Mouse (Mus musculus): ENCODE measurements around the gene Magee2. TPM values are rescaled to one million over a fixed set of nuclear protein-coding genes. Genes with fewer than 3 reads are reported as not detected.
"Not testable (repeated sequence)": the region's sequence is repeated elsewhere in the genome, so short reads cannot be mapped to it uniquely, and the experiment has no call there.

The Magee2 gene
- 10 to 100 TPM; 11.4 to 11.8 (median 11.6) TPM for total RNA-seq (2022)

DNA sequence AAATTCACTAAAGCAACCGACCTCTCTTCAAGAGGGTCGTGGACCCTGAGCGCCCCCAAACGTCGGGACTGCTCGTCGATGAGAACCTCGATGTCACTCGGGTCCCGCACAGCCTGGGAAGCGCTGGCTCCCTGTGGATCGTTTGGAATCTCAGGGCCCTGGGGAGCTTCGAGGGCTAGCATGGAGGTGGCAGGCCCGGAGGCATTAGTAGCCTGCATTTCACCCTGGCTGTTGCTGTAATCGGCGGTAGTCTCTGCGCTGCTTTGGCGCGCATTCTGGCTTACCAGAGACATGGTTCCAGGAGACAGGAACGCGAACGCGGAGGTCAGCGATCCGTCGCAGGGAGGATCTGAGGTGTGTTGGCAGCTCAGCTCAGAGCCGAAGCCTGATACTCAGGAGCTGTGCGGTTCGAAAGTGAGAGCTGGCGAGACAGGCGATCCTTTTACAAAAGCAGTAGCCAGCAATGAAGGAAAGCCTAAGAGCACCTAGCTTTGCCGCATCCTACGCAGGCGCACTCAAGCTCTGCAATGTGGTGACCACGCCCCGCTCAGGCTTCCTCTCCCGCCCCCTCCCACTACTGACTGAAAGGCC is at the start of gene Magee2:
Gene Magee2 (minus strand): TSS at position 517 of the 591 bp plus-strand sequence.
- DNase-seq (ENCODE audit: low spot score in 2 of 2), result peak in 1 of 2 experiments; percentile 25

DNA sequence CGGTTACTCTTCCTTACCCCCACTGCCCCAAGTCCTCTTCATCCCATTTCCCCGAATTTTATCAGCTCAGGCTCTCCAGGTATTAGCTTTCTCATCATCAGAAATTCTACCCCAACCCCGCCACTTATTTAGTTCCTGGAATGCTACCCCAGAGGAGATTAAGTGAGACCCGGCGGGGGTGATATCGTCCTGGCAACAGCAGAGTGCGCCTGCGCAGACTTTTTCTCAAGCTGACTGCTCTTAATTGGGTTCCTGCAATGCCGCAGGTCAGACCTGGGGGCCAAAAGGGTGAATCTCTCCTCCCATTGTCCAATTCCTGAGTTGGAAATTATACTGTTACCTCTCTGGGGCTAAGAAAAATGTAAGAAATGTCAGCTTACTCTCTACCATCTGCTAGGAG is 3.5 kb downstream of the Magee2 start:
- peak in 1 of 2 experiments; percentile 4 for DNase-seq (ENCODE audit: low spot score in 2 of 2)

DNA sequence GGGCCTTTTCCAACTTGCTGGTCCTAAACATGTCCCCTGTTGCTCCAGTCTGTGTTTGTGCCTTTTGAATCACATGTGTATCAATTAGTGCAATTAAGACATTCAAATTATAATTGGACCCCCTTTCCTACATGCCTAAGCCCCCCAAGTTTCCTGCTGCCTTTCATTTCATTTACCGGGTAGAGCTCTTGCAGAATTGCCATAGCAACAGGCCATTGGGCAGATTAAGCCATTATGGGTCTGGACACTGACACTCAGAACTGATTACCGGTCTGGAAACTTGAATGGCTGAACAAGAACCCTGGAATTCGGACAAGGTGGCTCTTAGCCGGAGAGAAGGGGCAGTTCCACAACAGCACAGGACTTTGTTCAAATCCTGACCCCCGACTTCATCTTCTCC is 39.5 kb downstream of the Magee2 start:
- DNase-seq (ENCODE audit: low spot score in 2 of 2), result not testable (repeated sequence)

DNA sequence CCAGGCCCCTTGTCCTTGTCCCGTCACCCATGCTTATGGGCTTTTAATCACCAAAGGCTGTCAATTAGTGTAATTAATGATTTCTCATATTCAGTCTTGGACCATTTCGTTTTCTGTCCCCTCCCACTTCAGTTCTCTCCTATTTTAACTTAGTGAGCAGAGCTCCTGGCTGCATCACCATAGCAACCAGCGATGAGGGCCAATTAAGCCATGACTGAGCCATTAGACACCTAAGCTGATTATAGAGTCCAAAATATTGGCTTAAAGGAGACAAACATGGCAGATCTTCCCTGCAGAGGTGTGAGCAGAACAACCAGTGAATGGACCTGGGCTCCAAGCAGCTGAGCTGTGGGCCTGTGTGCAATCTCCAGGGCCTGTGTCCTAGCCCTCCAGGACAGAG is 40.1 kb downstream of the Magee2 start:
- DNase-seq (ENCODE audit: low spot score in 2 of 2), result not testable (repeated sequence)

DNA sequence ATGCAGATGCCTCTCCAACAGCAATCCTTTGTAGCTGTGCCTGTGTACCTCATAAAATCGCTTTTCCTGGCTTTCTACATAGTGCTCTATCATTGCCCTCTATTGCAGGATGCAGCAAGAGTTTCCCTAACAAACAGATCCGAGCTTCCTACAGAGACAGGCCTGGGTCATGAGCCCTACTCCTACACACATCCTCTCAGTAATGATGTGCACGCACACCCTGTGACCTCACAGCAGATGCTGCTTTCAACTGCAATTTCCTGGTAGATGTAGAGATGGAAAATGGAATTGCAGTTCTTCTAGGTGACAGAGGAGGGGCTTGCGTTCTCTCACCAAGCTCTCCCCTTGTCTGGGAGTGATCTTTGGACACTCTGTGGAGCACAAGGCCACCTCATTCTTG is 43.4 kb downstream of the Magee2 start:
- DNase-seq (ENCODE audit: low spot score in 2 of 2), result not testable (repeated sequence)

Other genes with a start within 250 kb of the Magee2 start
- gene Zdhhc15, start 186.2 kb downstream of the Magee2 start, total RNA-seq (2022), result 1 to 10 TPM; 5.9 to 8.1 (median 6.2) TPM
- gene Pbdc1, start 222.5 kb upstream of the Magee2 start, total RNA-seq (2022), result 10 to 100 TPM; 18.3 to 20.6 (median 19.2) TPM

All from layer of hippocampus, adult 8-10 months (tissue).